Mouse (Mus musculus) midbrain, embryonic 11.5 days (tissue): ENCODE results near the gene Tiam2. TPM values are rescaled to one million over a fixed set of nuclear protein-coding genes. Genes with fewer than 3 reads are reported as not detected.
"Not testable (repeated sequence)": the region's sequence is repeated elsewhere in the genome, so short reads cannot be mapped to it uniquely, and the experiment has no call there.

Source experiments
- ATAC-seq: fragments of 200-750 bp; cut with Nextera tagmentation; 2 replicates; pipeline ENCODE4 v1.8.0; 2017; ENCODE audit warnings: moderate TSS enrichment, moderate library complexity; ENCODE audit not compliant: low FRiP score
- DNase-seq: peaks from one replicate; pipeline ENCODE4 v3.0.0; 2015; ENCODE audit warnings: low spot score; ENCODE audit errors: missing footprints
- H3K27ac ChIP-seq: fragments of 300-500 bp; sonication (generic); 2 replicates; pipeline ENCODE4 v1.5.1; 2014; ENCODE audit warnings: low read depth, low read length
- H3K27me3 ChIP-seq: fragments of 300-500 bp; sonication (generic); 2 replicates; pipeline ENCODE4 v1.6.1; 2014; ENCODE audit warnings: mild to moderate bottlenecking, low read length, moderate library complexity, mixed read lengths; ENCODE audit not compliant: control insufficient read depth, insufficient read depth
- H3K36me3 ChIP-seq: fragments of 300-500 bp; sonication (generic); 2 replicates; pipeline ENCODE4 v1.6.1; 2014; ENCODE audit warnings: mild to moderate bottlenecking, low read length, moderate library complexity, mixed read lengths; ENCODE audit not compliant: control insufficient read depth, insufficient read depth
- H3K4me1 ChIP-seq: fragments of 300-500 bp; sonication (generic); 2 replicates; pipeline ENCODE4 v1.6.1; 2014; ENCODE audit warnings: low read length; ENCODE audit not compliant: control insufficient read depth, insufficient read depth
- H3K4me2 ChIP-seq: fragments of 300-500 bp; sonication (generic); 2 replicates; pipeline ENCODE4 v1.6.1; 2014; ENCODE audit warnings: mild to moderate bottlenecking, moderate library complexity
- H3K4me3 ChIP-seq: fragments of 300-500 bp; sonication (generic); 2 replicates; pipeline ENCODE4 v1.5.1; 2014; ENCODE audit warnings: low read depth, low read length
- H3K9ac ChIP-seq: fragments of 300-500 bp; sonication (generic); 2 replicates; pipeline ENCODE4 v1.6.1; 2014; ENCODE audit warnings: low read length
- H3K9me3 ChIP-seq: fragments of 300-500 bp; sonication (generic); 2 replicates; pipeline ENCODE4 v1.6.1; 2016; ENCODE audit warnings: low read length; ENCODE audit not compliant: control insufficient read depth
- WGBS: fragments of 180-500 bp; shearing (Covaris S2); extraction: QIAGEN DNeasy Blood & Tissue Kit; methylation state at CpG from one replicate; pipeline ENCODE4 v1.1.7; 2014; 5-methylcytosine and 5-hydroxymethylcytosine counted together
- polyA plus RNA-seq: library from polyadenylated mRNA; unstranded; fragments of >200 nt; fragmentation: Nextera tagmentation; extraction: Ambion mirVana; gene quantifications from 2 replicates; pipeline ENCODE4 v1.2.1, GENCODE M21; 2014

Tiam2 gene
- polyA plus RNA-seq, 1 experiment from 2014 or later: 2.5 TPM

- H3K27me3 ChIP-seq: no peaks in the 10 kb centered on the region
- no peak overlapping the region for H3K9ac ChIP-seq
- no peaks in the 10 kb centered on the region for H3K9me3 ChIP-seq
- 87% methylated on average over 4 of the region's 4 CpGs for WGBS
- no peak overlapping the region for H3K4me2 ChIP-seq
- H3K4me1 ChIP-seq: no peaks in the 10 kb centered on the region
- no peaks in the 10 kb centered on the region for H3K36me3 ChIP-seq
- no peak for DNase-seq
- no peak overlapping the region for H3K4me3 ChIP-seq
- ATAC-seq: no peak
- H3K27ac ChIP-seq: no peak overlapping the region
Measured at GRCm38 (mm10) chr17:3350405-3350804, 24.0 kb downstream of the Tiam2 start.

GRCm38 (mm10) chr17:3351668-3352067 lies 25.3 kb downstream of the Tiam2 start:
- H3K4me3 ChIP-seq: no peak overlapping the region
- peak; percentile 75 for DNase-seq
- H3K36me3 ChIP-seq: no peaks in the 10 kb centered on the region
- H3K9me3 ChIP-seq: no peaks in the 10 kb centered on the region
- 60% methylated on average over 4 of the region's 4 CpGs for WGBS
- no peak overlapping the region for H3K9ac ChIP-seq
- no peaks in the 10 kb centered on the region for H3K4me1 ChIP-seq
- no peak overlapping the region for H3K27ac ChIP-seq
- no peak for ATAC-seq
- no peaks in the 10 kb centered on the region for H3K27me3 ChIP-seq
- no peak overlapping the region for H3K4me2 ChIP-seq

GRCm38 (mm10) chr17:3353141-3353540 lies 26.8 kb downstream of the Tiam2 start:
- H3K27ac ChIP-seq, DNase-seq, H3K9ac ChIP-seq, H3K36me3 ChIP-seq, H3K9me3 ChIP-seq, H3K4me3 ChIP-seq, ATAC-seq, H3K4me1 ChIP-seq, H3K27me3 ChIP-seq, H3K4me2 ChIP-seq: not testable (repeated sequence)
- 94% methylated on average over 7 of the region's 10 CpGs for WGBS

GRCm38 (mm10) chr17:3354856-3355255 lies 28.5 kb downstream of the Tiam2 start:
- no peaks in the 10 kb centered on the region for H3K9me3 ChIP-seq
- ATAC-seq: no peak
- peak; percentile 54 for DNase-seq
- H3K27me3 ChIP-seq: no peaks in the 10 kb centered on the region
- H3K9ac ChIP-seq: no peak overlapping the region
- H3K4me2 ChIP-seq: no peak overlapping the region
- peaks cover 4% of the 10 kb centered on the region; the same call in 1 of the 2 replicates for H3K4me1 ChIP-seq
- no peak overlapping the region for H3K27ac ChIP-seq
- WGBS: 62% methylated on average over 3 of the region's 3 CpGs
- H3K36me3 ChIP-seq: no peaks in the 10 kb centered on the region
- H3K4me3 ChIP-seq: no peak overlapping the region

- H3K36me3 ChIP-seq: no peaks in the 10 kb centered on the region
- peak; percentile 79 for DNase-seq
- 76% methylated on average over 8 of the region's 8 CpGs for WGBS
- no peak overlapping the region for H3K9ac ChIP-seq
- no peaks in the 10 kb centered on the region for H3K27me3 ChIP-seq
- no peak overlapping the region for H3K4me3 ChIP-seq
- H3K4me1 ChIP-seq: peaks cover 4% of the 10 kb centered on the region; the same call in 1 of the 2 replicates
- ATAC-seq: peak; percentile 81
- no peaks in the 10 kb centered on the region for H3K9me3 ChIP-seq
- H3K4me2 ChIP-seq: no peak overlapping the region
- H3K27ac ChIP-seq: no peak overlapping the region
Measured at GRCm38 (mm10) chr17:3356633-3357365, 30.4 kb downstream of the Tiam2 start.

GRCm38 (mm10) chr17:3360236-3360635 lies 33.9 kb downstream of the Tiam2 start:
- Histone ChIP-seq H3K27me3 (no peaks in the 10 kb centered on the region), H3K9ac (no peak overlapping the region), H3K9me3 (no peaks in the 10 kb centered on the region), H3K4me2 (no peak overlapping the region), H3K36me3 (no peaks in the 10 kb centered on the region), H3K4me1 (peaks cover 4% of the 10 kb centered on the region; the same call in 1 of the 2 replicates), H3K4me3 (no peak overlapping the region), H3K27ac (no peak overlapping the region)
- no peak for DNase-seq
- WGBS: 59% methylated on average over 1 of the region's 1 CpGs
- ATAC-seq: no peak

GRCm38 (mm10) chr17:3361751-3362150 lies 35.4 kb downstream of the Tiam2 start:
- no peak overlapping the region for H3K4me2 ChIP-seq
- DNase-seq (no peak), ATAC-seq (no peak)
- no peaks in the 10 kb centered on the region for H3K27me3 ChIP-seq
- no peak overlapping the region for H3K9ac ChIP-seq
- no peaks in the 10 kb centered on the region for H3K9me3 ChIP-seq
- 87% methylated on average over 2 of the region's 2 CpGs for WGBS
- no peak overlapping the region for H3K27ac ChIP-seq
- no peaks in the 10 kb centered on the region for H3K36me3 ChIP-seq
- peaks cover 4% of the 10 kb centered on the region; the same call in 1 of the 2 replicates for H3K4me1 ChIP-seq
- H3K4me3 ChIP-seq: no peak overlapping the region

- no peak overlapping the region for H3K27ac ChIP-seq
- DNase-seq: peak; percentile 37
- WGBS: 88% methylated on average over 2 of the region's 2 CpGs
- H3K27me3 ChIP-seq: no peaks in the 10 kb centered on the region
- no peak overlapping the region for H3K9ac ChIP-seq
- ATAC-seq: no peak
- H3K4me1 ChIP-seq: no peaks in the 10 kb centered on the region
- no peaks in the 10 kb centered on the region for H3K9me3 ChIP-seq
- no peak overlapping the region for H3K4me3 ChIP-seq
- no peak overlapping the region for H3K4me2 ChIP-seq
- no peaks in the 10 kb centered on the region; the same call in 1 of the 2 replicates for H3K36me3 ChIP-seq
Measured at GRCm38 (mm10) chr17:3363216-3363615, 36.8 kb downstream of the Tiam2 start.

GRCm38 (mm10) chr17:3366741-3367140 lies 40.4 kb downstream of the Tiam2 start:
- Histone ChIP-seq H3K9ac (no peak overlapping the region), H3K27me3 (no peaks in the 10 kb centered on the region; the same call in 1 of the 2 replicates), H3K4me1 (no peaks in the 10 kb centered on the region), H3K9me3 (no peaks in the 10 kb centered on the region), H3K27ac (no peak overlapping the region), H3K4me2 (no peak overlapping the region), H3K4me3 (no peak overlapping the region), H3K36me3 (no peaks in the 10 kb centered on the region; the same call in 1 of the 2 replicates)
- WGBS: 95% methylated on average over 3 of the region's 3 CpGs
- ATAC-seq: no peak
- peak; percentile 26 for DNase-seq
